Mouse (Mus musculus): ENCODE results near the gene Selenof. TPM values are rescaled to one million over a fixed set of nuclear protein-coding genes. Genes with fewer than 3 reads are reported as not detected.
A peak's percentile ranks its signal among the peaks of the same experiment; 100 is the strongest.

Selenof gene
- polyA plus RNA-seq, 1 experiment from 2014 or later: 655 TPM

GRCm38 (mm10) chr3:144606449-144606848 lies 36.3 kb downstream of the Selenof start:
- peaks cover 1% of the 10 kb centered on the region for H3K36me3 ChIP-seq
- H3K4me1 ChIP-seq: peaks cover 17% of the 10 kb centered on the region
- no peaks in the 10 kb centered on the region for H3K27me3 ChIP-seq
- H3K4me2 ChIP-seq (replicated peaks): no peak overlapping the region
- H3K9me3 ChIP-seq: no peaks in the 10 kb centered on the region
- no peak overlapping the region for H3K9ac ChIP-seq
- H3K27ac ChIP-seq: no peak overlapping the region
- WGBS: 70% methylated on average over 4 of the region's 4 CpGs
- ATAC-seq (ENCODE audit: low FRiP score, low read depth): no peak
- no peak overlapping the region for H3K4me3 ChIP-seq

- H3K4me1 ChIP-seq: peaks cover 17% of the 10 kb centered on the region
- no peak overlapping the region for H3K27ac ChIP-seq
- H3K9ac ChIP-seq: no peak overlapping the region
- no peaks in the 10 kb centered on the region for H3K27me3 ChIP-seq
- no peaks in the 10 kb centered on the region for H3K9me3 ChIP-seq
- H3K4me2 ChIP-seq (replicated peaks): no peak overlapping the region
- 84% methylated on average over 5 of the region's 5 CpGs for WGBS
- ATAC-seq (ENCODE audit: low FRiP score, low read depth): no peak
- H3K4me3 ChIP-seq: no peak overlapping the region
- H3K36me3 ChIP-seq: no peaks in the 10 kb centered on the region
Observed at GRCm38 (mm10) chr3:144608090-144608489, 38.0 kb downstream of the Selenof start.

GRCm38 (mm10) chr3:144610759-144611158 lies 40.7 kb downstream of the Selenof start:
- peaks cover 37% of the 10 kb centered on the region for H3K4me1 ChIP-seq
- ATAC-seq (ENCODE audit: low FRiP score, low read depth): 0 out of 2 replicates have a peak, but pooled peaks have one; percentile 3
- no peaks in the 10 kb centered on the region for H3K36me3 ChIP-seq
- H3K27ac ChIP-seq: no peak overlapping the region
- WGBS: 33% methylated on average over 5 of the region's 5 CpGs
- no peaks in the 10 kb centered on the region for H3K9me3 ChIP-seq
- H3K4me3 ChIP-seq: no peak overlapping the region
- no peak overlapping the region for H3K4me2 ChIP-seq (replicated peaks)
- no peaks in the 10 kb centered on the region for H3K27me3 ChIP-seq
- no peak overlapping the region for H3K9ac ChIP-seq

- ATAC-seq (ENCODE audit: low FRiP score, low read depth): no peak
- Histone ChIP-seq H3K9me3 (no peaks in the 10 kb centered on the region), H3K4me1 (peaks cover 44% of the 10 kb centered on the region), H3K9ac (no peak overlapping the region), H3K27ac (no peak overlapping the region), H3K4me3 (no peak overlapping the region), H3K36me3 (no peaks in the 10 kb centered on the region), H3K27me3 (no peaks in the 10 kb centered on the region), H3K4me2 (replicated peaks) (no peak overlapping the region)
- WGBS: 51% methylated on average over 8 of the region's 8 CpGs
Observed at GRCm38 (mm10) chr3:144611626-144612271, 41.6 kb downstream of the Selenof start.

GRCm38 (mm10) chr3:144612382-144612781 lies 42.3 kb downstream of the Selenof start:
- WGBS: 86% methylated on average over 6 of the region's 6 CpGs
- Histone ChIP-seq H3K4me2 (replicated peaks) (no peak overlapping the region), H3K27me3 (no peaks in the 10 kb centered on the region), H3K36me3 (no peaks in the 10 kb centered on the region), H3K9ac (no peak overlapping the region), H3K27ac (no peak overlapping the region), H3K9me3 (no peaks in the 10 kb centered on the region), H3K4me3 (no peak overlapping the region), H3K4me1 (peaks cover 47% of the 10 kb centered on the region)
- no peak for ATAC-seq (ENCODE audit: low FRiP score, low read depth)

- Histone ChIP-seq H3K27me3 (no peaks in the 10 kb centered on the region), H3K9ac (no peak overlapping the region), H3K4me3 (no peak overlapping the region), H3K4me1 (peaks cover 47% of the 10 kb centered on the region), H3K9me3 (no peaks in the 10 kb centered on the region), H3K36me3 (no peaks in the 10 kb centered on the region), H3K4me2 (replicated peaks) (no peak overlapping the region), H3K27ac (no peak overlapping the region)
- 37% methylated on average over 6 of the region's 6 CpGs for WGBS
- no peak for ATAC-seq (ENCODE audit: low FRiP score, low read depth)
Observed at GRCm38 (mm10) chr3:144614277-144614676, 44.2 kb downstream of the Selenof start.

GRCm38 (mm10) chr3:144614698-144615097 lies 44.6 kb downstream of the Selenof start:
- Histone ChIP-seq H3K27me3 (no peaks in the 10 kb centered on the region), H3K9me3 (no peaks in the 10 kb centered on the region), H3K9ac (no peak overlapping the region), H3K36me3 (no peaks in the 10 kb centered on the region), H3K4me3 (no peak overlapping the region), H3K4me2 (replicated peaks) (no peak overlapping the region), H3K4me1 (peaks cover 47% of the 10 kb centered on the region), H3K27ac (no peak overlapping the region)
- WGBS: 23% methylated on average over 10 of the region's 10 CpGs
- ATAC-seq (ENCODE audit: low FRiP score, low read depth): no peak

GRCm38 (mm10) chr3:144615459-144615858 lies 45.4 kb downstream of the Selenof start:
- no peak overlapping the region for H3K27ac ChIP-seq
- no peaks in the 10 kb centered on the region for H3K36me3 ChIP-seq
- H3K4me3 ChIP-seq: no peak overlapping the region
- no peaks in the 10 kb centered on the region for H3K27me3 ChIP-seq
- H3K9me3 ChIP-seq: no peaks in the 10 kb centered on the region
- 57% methylated on average over 9 of the region's 9 CpGs for WGBS
- no peak overlapping the region for H3K4me2 ChIP-seq (replicated peaks)
- ATAC-seq (ENCODE audit: low FRiP score, low read depth): no peak
- peaks cover 46% of the 10 kb centered on the region for H3K4me1 ChIP-seq
- no peak overlapping the region for H3K9ac ChIP-seq

- H3K27ac ChIP-seq: no peak overlapping the region; the same call in 1 of the 2 replicates
- H3K9me3 ChIP-seq: no peaks in the 10 kb centered on the region
- no peaks in the 10 kb centered on the region for H3K27me3 ChIP-seq
- peak; percentile 88 for ATAC-seq (ENCODE audit: low FRiP score, low read depth)
- 77% methylated on average over 8 of the region's 8 CpGs for WGBS
- H3K4me1 ChIP-seq: peaks cover 32% of the 10 kb centered on the region
- no peaks in the 10 kb centered on the region for H3K36me3 ChIP-seq
- H3K9ac ChIP-seq: no peak overlapping the region
- no peak overlapping the region for H3K4me3 ChIP-seq
- H3K4me2 ChIP-seq (replicated peaks): no peak overlapping the region
Observed at GRCm38 (mm10) chr3:144616654-144617425, 46.7 kb downstream of the Selenof start.

- Histone ChIP-seq H3K27me3 (no peaks in the 10 kb centered on the region), H3K4me3 (no peak overlapping the region), H3K9me3 (no peaks in the 10 kb centered on the region), H3K9ac (no peak overlapping the region), H3K4me1 (peaks cover 29% of the 10 kb centered on the region), H3K27ac (no peak overlapping the region), H3K4me2 (replicated peaks) (no peak overlapping the region), H3K36me3 (no peaks in the 10 kb centered on the region)
- WGBS: 80% methylated on average over 10 of the region's 10 CpGs
- ATAC-seq (ENCODE audit: low FRiP score, low read depth): no peak
Observed at GRCm38 (mm10) chr3:144617633-144618180, 47.6 kb downstream of the Selenof start.

GRCm38 (mm10) chr3:144622930-144623612 lies 53.0 kb downstream of the Selenof start:
- Histone ChIP-seq H3K4me1 (no peaks in the 10 kb centered on the region), H3K27me3 (no peaks in the 10 kb centered on the region), H3K27ac (peak overlapping the region; percentile 58), H3K9me3 (0 out of 2 replicates have a peak, but pooled peaks cover 4% of the 10 kb centered on the region), H3K4me3 (no peak overlapping the region), H3K36me3 (no peaks in the 10 kb centered on the region), H3K9ac (no peak overlapping the region), H3K4me2 (replicated peaks) (no peak overlapping the region)
- peak; percentile 86 for ATAC-seq (ENCODE audit: low FRiP score, low read depth)
- WGBS: 71% methylated on average over 13 of the region's 13 CpGs

GRCm38 (mm10) chr3:144625691-144626090 lies 55.6 kb downstream of the Selenof start:
- no peaks in the 10 kb centered on the region for H3K36me3 ChIP-seq

More at GRCm38 (mm10) chr3:144625691-144626090, 55.6 kb downstream of the Selenof start:
- Histone ChIP-seq H3K27me3 (no peaks in the 10 kb centered on the region), H3K4me1 (no peaks in the 10 kb centered on the region), H3K27ac (no peak overlapping the region), H3K9me3 (0 out of 2 replicates have a peak, but pooled peaks cover 4% of the 10 kb centered on the region), H3K4me3 (no peak overlapping the region), H3K4me2 (replicated peaks) (no peak overlapping the region), H3K9ac (no peak overlapping the region)
- 79% methylated on average over 5 of the region's 5 CpGs for WGBS
- ATAC-seq (ENCODE audit: low FRiP score, low read depth): no peak
